Mouse (Mus musculus) activated CD4-positive, CD25-positive, alpha-beta regulatory T cell, adult 4 months (primary cell): ENCODE data around the gene Pfkfb4. TPM values are rescaled to one million over a fixed set of nuclear protein-coding genes. Genes with fewer than 3 reads are reported as not detected.
A peak's percentile ranks its signal among the peaks of the same experiment; 100 is the strongest.

ENCODE experiments used
- ATAC-seq: one replicate; pipeline ENCODE4 v1.8.0; 2017
- polyA plus RNA-seq, 2 experiments: library from polyadenylated mRNA; unstranded; fragments of 100-300 nt; shearing (Covaris generic); gene quantifications; one replicate each; pipeline ENCODE4 v1.2.1; 2017

The Pfkfb4 gene
- polyA plus RNA-seq, 2 experiments from 2014 or later: 2.2 to 2.5 TPM

GRCm38 (mm10) chr9:108998287-108999166, 6.9 kb downstream of the Pfkfb4 start:
- no peak for ATAC-seq

DNA sequence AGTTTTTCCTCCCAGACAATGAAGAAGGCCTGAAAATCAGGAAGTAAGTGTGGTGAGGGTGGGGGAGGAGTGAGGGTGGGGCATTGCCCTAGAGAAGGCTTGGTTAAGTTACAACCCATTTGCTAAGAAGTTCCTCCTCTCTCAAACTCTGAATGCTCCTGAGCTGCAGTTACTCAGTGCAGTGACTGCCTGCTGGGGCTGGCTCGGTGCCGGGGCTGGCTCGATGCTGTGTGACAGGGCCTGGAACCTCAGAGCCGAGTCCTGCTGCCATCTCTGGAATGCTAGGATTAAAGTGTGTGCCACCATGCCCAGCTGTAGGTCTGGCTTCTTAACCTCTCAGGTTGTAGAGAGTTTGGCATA, 7.6 kb downstream of the Pfkfb4 start:
- no peak for ATAC-seq

DNA sequence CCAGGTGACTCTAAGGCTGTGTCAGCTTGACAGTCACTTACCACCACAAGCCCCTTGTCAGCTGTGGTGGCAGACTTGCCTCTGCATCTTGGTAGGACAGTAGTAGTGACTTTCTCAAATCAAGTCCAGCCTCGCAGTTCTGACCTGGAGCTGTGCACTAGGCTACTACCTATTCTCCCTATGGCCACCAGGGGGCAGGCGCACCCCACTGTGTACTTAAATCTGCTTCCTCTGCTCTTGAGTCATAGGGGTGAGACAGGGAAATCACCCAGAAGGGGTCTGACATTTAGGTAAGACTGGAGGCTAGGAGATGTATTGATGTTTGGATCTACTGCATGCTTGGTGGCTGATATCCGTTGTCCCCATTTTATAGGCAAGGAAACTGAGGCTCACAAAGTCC, 9.1 kb downstream of the Pfkfb4 start:
- peak; percentile 79 for ATAC-seq

GRCm38 (mm10) chr9:109003201-109003600, 11.6 kb downstream of the Pfkfb4 start:
- no peak for ATAC-seq

DNA sequence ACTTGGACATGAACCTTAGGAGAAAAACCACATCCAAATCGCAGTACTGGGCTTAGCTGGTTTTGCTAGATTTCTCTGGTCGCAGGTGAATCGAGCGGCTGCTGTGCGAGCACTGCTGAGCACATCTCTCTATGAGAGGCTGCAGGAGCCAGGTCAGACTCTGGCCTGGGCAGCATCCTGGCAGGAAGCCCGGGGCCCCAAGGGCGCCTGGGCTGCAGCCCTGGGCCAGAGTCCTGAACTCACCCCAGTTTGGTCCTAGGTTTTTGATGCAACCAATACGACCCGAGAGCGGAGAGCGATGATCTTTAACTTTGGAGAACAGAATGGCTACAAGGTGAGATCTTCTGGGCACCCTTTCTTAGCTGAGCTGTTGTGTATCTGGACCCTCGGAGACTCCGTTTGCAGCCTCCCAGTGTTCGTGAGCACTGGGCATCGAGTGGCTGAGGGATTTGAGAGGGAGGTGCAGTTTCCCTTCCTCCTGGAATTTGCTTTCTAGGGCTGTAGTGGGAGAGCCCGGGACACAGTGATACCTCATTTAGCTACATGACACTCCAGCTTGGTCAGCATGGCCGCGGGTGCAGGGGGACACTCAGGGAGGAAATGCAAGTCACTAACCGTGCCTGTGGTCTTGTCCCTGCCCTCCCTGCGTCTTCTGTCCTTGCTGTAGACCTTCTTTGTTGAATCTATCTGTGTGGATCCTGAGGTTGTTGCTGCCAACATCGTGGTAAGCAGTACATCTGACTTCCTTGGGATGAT, 15.6 kb downstream of the Pfkfb4 start:
- ATAC-seq: no peak

- ATAC-seq: no peak
Observed at GRCm38 (mm10) chr9:109008081-109008480, 16.5 kb downstream of the Pfkfb4 start.

GRCm38 (mm10) chr9:109008994-109009635, 17.5 kb downstream of the Pfkfb4 start:
- ATAC-seq: no peak

DNA sequence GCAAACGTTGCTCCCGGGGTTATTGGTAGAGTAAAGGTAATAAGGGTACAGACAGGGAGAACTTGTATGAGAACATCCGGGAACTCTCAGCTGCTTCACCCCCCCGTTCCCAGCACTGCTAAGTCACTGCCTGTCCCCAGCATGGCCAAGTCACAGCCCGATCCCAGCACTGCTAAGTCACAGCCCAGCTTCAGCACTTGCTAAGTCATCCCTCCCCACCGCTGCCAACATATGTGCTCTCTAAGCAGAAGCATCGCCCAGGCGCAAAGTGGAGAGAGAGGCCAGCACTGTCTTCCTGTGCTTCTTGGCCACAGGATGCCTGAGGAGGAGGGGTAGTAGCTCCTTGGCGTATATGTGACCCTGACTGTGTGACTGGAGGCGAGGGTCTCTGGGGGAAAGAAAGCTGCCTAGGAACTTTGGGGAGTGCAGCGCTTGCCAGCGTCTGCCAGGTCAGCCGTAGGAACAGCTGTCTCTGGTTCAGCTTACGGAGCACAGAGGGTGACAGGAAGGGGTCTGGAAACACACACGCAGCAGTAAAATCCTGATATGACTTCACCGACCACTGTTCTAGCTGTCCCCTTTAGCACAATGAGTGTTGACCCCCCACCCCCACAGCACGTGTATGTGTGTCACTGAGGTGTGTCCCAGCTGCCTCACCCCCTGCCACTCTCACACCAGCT, 18.2 kb downstream of the Pfkfb4 start:
- ATAC-seq: no peak

DNA sequence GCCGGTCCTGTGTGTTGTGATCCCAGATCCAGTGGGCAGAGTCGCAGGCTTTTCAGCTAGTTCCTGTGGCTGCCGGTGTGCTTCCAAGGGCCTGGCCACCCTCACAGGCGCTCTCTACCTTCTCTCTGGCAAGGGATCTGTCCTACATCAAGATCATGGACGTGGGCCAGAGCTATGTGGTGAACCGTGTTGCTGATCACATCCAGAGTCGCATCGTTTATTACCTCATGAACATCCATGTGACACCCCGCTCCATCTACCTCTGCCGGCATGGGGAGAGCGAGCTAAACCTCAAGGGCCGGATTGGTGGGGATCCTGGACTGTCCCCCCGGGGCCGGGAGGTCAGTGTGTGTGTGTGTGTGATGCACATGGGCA, 18.7 kb downstream of the Pfkfb4 start:
- no peak for ATAC-seq

DNA sequence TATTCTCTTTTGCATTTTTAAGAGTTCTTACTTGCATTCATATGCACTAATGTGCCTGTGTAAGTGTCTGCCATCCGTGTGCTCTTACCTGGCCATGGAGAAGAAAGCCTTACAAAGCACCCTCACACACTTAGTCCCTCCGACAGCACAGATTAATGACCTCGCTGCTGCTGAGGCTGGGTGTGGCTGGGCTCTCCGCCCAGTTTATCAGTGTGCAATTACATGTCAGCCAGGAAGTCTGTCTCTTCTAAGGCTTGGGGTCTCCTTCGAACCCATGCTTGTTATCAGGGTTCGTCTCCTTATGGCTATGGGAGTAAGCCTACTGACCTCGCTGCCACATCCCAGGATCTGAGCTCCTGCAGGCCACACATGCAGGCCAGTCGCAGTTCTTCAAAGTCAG, 23.8 kb downstream of the Pfkfb4 start:
- no peak for ATAC-seq

GRCm38 (mm10) chr9:109016973-109017604, 25.5 kb downstream of the Pfkfb4 start:
- ATAC-seq: no peak

DNA sequence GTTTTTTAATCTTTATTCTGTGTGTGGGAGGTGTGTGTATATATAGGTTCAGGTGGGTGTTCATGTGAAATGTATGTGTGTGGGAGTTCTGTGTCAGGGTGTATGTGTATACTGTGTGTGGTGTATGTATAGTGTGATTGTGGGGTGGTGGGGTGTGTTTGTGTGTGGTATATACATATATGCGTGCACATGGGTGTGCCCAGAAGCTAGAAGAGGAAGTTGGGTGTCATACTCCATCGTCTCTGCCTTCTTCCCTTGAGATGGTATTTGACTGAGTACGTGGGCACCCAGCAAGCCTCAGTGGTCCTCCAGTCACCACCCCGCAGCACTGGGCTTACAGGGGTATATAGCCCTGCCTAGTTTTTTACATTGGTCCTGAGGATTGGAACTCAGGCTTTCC, 29.9 kb downstream of the Pfkfb4 start:
- ATAC-seq: no peak

- no peak for ATAC-seq
Observed at GRCm38 (mm10) chr9:109022866-109023685, 31.5 kb downstream of the Pfkfb4 start.

- ATAC-seq: no peak
Observed at GRCm38 (mm10) chr9:109027521-109027920, 35.9 kb downstream of the Pfkfb4 start.

- no peak for ATAC-seq
Observed at GRCm38 (mm10) chr9:109028421-109028820, 36.8 kb downstream of the Pfkfb4 start.

DNA sequence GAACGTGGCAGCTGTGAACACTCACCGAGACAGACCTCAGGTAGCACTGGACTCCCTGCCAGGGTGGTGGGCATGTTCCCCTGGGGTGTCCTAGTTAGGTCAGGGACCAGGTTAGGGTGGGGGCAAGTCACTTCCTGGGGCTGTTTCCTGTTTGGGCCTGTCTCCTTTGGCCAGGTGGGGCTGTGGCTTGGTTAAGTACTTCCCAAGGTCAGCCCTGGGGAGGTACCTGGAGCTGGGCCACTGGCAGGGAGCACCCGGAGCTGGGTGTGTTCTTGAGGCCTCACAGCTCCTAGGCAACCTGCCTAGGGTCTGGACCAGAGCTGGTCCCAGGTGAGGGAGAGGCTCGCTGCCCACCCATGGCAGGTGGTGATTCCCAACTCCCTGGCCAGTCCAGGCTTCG, 37.3 kb downstream of the Pfkfb4 start:
- ATAC-seq: no peak

DNA sequence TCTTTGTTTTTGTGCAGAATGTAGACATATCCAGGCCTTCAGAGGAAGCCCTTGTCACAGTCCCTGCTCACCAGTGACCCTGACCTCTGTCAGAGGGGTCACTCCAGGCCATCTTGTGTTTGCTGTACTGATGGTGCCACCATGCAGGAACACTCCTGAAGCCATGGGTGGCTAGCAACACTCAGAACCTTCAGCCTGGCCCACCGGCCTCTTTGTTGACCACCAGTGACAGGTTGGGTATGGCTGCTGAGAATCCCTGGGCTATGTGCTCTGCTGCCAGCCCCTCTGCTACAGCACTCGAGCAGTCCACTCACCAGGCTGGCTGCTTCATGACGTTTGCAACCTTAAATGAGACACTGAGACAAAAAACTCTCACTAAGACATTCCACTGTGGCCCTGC, 38.7 kb downstream of the Pfkfb4 start:
- no peak for ATAC-seq

GRCm38 (mm10) chr9:109031001-109031400, 39.4 kb downstream of the Pfkfb4 start:
- no peak for ATAC-seq

DNA sequence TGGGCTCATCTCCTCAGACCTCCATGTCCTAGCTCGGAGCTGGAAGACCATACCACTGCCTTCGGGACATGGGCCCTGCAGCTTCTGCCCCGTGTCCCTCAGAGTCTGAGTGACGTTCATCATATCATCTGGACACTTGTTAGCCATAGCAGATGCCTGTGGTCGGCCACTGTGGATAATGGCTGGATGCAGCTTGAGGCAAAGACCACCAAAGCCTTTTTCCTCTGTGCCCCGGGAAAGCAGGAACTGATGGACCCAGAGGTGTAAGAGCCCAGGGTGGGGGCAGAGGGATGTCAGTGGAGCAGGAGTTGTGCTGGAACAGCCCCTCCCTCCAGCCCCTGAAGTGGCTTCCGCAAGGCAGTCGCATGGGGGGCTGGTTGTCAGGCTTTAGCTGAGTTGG, 40.1 kb downstream of the Pfkfb4 start:
- no peak for ATAC-seq

DNA sequence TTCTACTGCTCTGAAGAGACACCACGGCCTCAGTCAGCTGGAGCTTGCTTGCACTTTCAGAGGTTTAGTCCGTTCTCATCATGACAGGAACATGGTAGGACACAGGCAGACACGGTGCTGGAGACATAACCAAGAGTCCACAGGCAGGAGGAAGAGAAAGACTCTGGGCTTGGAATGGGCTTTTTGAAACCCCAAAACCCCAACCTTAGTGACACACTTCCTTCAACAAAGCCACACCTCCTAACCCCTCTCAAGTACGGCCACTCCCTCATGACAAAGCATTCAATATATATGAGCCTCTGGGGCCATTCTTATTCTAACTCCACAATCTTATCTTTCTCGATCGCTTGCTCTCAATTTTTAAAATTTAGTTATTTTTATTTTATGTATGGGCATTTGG, 40.9 kb downstream of the Pfkfb4 start:
- no peak for ATAC-seq

DNA sequence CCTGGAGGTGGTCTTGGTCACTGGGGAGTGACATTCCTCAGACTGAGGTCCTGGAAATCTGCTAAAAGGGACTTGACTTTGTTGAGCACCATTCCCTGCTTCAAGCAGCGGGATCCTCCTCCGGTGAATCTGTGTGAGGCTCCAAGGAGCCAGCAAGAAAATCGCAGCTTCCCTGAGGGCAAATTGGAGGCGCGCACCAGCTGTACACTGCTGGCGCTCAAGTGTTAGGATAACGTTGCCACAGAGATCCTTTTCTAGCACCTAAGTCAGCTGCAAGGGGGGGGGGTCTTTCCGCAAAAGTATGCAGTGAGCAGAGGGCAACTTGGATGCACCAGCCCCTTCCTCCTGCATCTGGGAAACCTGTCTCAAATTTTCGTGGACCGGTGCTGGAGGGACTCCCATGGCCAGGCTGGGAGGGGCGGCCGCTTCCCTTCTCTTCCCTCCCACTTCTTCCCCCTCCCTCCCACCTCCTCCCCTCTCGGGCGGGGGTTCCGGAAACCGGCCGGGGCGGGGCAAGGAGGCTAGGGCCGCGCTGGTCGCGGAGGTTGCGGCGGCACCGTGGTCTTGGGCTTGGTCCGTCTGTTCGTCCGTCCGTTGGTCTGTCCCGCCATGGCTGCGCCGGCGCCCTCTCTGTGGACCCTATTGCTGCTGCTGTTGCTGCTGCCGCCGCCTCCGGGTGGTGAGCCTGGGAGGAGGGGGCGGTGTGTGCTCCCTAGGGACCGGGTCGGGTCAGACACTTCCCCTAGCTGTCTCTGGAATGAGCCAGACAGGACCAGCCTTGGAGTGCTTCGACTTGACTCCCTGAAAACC, 46.7 kb downstream of the Pfkfb4 start, which contains the start of gene Shisa5:
Gene Shisa5 (plus strand): TSS at position 480 of the 810 bp plus-strand sequence.
- ATAC-seq: peak; percentile 85
